Mouse (Mus musculus) spleen, adult 2 months (tissue): Measurements from ENCODE around the gene Pomgnt1.

Experiments used
- CTCF ChIP-seq: fragments of 200-500 bp; IDR thresholded peaks from 2 replicates; pipeline ENCODE4 v1.5.1; 2011; ENCODE audit warnings: mild to moderate bottlenecking, inconsistent platforms; ENCODE audit not compliant: insufficient read depth, insufficient read length, insufficient replicate concordance; ENCODE audit errors: extremely low read depth
- POLR2A ChIP-seq: fragments of 200-500 bp; IDR thresholded peaks from 2 replicates; pipeline ENCODE4 v1.6.1; 2011; ENCODE audit warnings: low read depth, low read length, inconsistent platforms

DNA sequence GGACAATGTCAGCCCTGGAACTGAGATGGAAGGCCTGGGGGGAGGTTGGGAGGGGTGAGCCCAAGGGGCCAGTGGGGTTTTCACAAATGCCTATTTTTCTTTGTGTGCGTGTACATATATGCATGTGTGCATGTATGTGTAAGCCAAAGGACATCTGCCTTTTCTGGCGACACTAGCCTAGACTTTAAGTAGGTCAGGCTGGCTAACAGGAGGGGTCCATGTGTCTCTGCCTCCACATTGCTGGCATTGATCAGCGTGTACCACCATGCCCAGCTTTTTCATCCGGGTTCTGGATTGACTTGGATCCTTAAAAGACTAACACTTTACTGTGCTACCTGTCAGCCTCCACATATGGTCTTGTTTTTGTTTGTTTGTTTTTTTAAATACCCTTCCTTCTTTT, 50.1 kb downstream of the Pomgnt1 start:
- TF ChIP-seq CTCF (no peak), POLR2A (no peak)
